Mouse (Mus musculus): Measurements from ENCODE around the gene Pdcd6. TPM values are rescaled to one million over a fixed set of nuclear protein-coding genes. Genes with fewer than 3 reads are reported as not detected.

The Pdcd6 gene
- 330 TPM for polyA plus RNA-seq (2014; fragmentation: Illumina TruSeq; extraction: RNeasy Lipid Tissue Mini Kit (QIAGEN cat#74804); ENCODE audit: low replicate concordance)

GRCm38 (mm10) chr13:74317170-74317849, at the start of gene Pdcd6:
TSS of gene Pdcd6 (minus strand) at chr13:74317580.

GRCm38 (mm10) chr13:74363859-74364235, 46.5 kb upstream of the Pdcd6 start, which contains the start of gene Lrrc14b:
TSS of gene Lrrc14b (minus strand) at chr13:74364005.

GRCm38 (mm10) chr13:74349566-74350434, 32.4 kb upstream of the Pdcd6 start, which contains the start of the genes Sdha and Ccdc127:
TSS of gene Sdha (minus strand) at chr13:74350280.
TSS of gene Ccdc127 (plus strand) at chr13:74350309.

GRCm38 (mm10) chr13:74292167-74292566, 25.2 kb downstream of the Pdcd6 start, which contains the start of gene Ahrr:
TSS of gene Ahrr (minus strand) at chr13:74292331.

Other genes with a start within 250 kb of the Pdcd6 start
- gene Slc9a3, start 196.1 kb downstream of the Pdcd6 start, polyA plus RNA-seq (2014; fragmentation: Illumina TruSeq; extraction: RNeasy Lipid Tissue Mini Kit (QIAGEN cat#74804); ENCODE audit: low replicate concordance): 90.4 TPM
- gene Exoc3, start 108.8 kb downstream of the Pdcd6 start, polyA plus RNA-seq (2014; fragmentation: Illumina TruSeq; extraction: RNeasy Lipid Tissue Mini Kit (QIAGEN cat#74804); ENCODE audit: low replicate concordance): 32.0 TPM
- gene Ahrr, start 25.2 kb downstream of the Pdcd6 start, polyA plus RNA-seq (2014; fragmentation: Illumina TruSeq; extraction: RNeasy Lipid Tissue Mini Kit (QIAGEN cat#74804); ENCODE audit: low replicate concordance): 5.3 TPM
- gene Sdha, start 32.7 kb upstream of the Pdcd6 start, polyA plus RNA-seq (2014; fragmentation: Illumina TruSeq; extraction: RNeasy Lipid Tissue Mini Kit (QIAGEN cat#74804); ENCODE audit: low replicate concordance): 487 TPM
- 11.3 TPM for gene Ccdc127, start 32.7 kb upstream of the Pdcd6 start, polyA plus RNA-seq (2014; fragmentation: Illumina TruSeq; extraction: RNeasy Lipid Tissue Mini Kit (QIAGEN cat#74804); ENCODE audit: low replicate concordance)
- gene Lrrc14b, start 46.4 kb upstream of the Pdcd6 start, polyA plus RNA-seq (2014; fragmentation: Illumina TruSeq; extraction: RNeasy Lipid Tissue Mini Kit (QIAGEN cat#74804); ENCODE audit: low replicate concordance): not detected
- 10.8 TPM for gene Zfp72, start 73.3 kb upstream of the Pdcd6 start, polyA plus RNA-seq (2014; fragmentation: Illumina TruSeq; extraction: RNeasy Lipid Tissue Mini Kit (QIAGEN cat#74804); ENCODE audit: low replicate concordance)
- 3.9 TPM for gene Ftl1-ps1, start 82.1 kb upstream of the Pdcd6 start, polyA plus RNA-seq (2014; fragmentation: Illumina TruSeq; extraction: RNeasy Lipid Tissue Mini Kit (QIAGEN cat#74804); ENCODE audit: low replicate concordance)
- 107 TPM for gene Zfp825, start 176.4 kb upstream of the Pdcd6 start, polyA plus RNA-seq (2014; fragmentation: Illumina TruSeq; extraction: RNeasy Lipid Tissue Mini Kit (QIAGEN cat#74804); ENCODE audit: low replicate concordance)

All from small intestine, adult 10 weeks (tissue).